Mouse (Mus musculus): Measurements from ENCODE around the gene Tcp11l2. TPM values are rescaled to one million over a fixed set of nuclear protein-coding genes. Genes with fewer than 3 reads are reported as not detected.

Gene Tcp11l2
- 7.8 and 11.0 TPM in 2 replicates for polyA plus RNA-seq (2012; rRNA removed)

DNA sequence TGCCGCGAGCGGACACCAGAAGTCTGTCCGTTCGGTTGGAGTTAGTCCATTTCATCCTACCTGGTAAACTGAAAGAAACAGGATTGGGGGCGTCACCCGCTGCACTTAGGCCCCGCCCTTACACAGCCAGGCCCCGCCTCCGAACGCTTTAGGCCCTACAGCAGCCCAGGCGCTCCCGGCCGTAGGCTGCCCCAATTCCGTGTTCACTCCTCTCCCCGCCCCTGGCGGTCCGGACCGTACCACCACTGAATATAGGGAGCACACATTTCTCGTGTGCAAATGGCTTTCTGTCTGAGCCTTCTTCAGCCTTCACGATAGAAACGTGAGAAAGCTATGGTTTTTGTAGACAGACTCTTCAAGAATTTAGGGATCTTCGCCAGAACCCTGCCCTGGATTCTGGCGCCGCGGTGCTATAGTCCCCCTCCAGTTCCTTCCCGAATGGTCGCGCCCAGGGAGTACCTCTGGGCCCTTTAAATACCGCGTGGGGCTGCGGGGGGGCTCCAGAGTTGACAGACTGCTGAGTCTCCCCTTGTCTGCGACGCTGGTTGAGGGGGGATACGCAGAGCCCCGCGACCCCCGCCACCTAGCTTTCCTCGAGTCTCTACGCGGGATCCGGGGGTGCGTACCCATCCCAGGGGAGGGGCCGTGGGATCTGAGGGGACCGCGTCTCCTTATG lies at the start of gene Tcp11l2:
Gene Tcp11l2 (plus strand): TSS at position 232 of the 676 bp plus-strand sequence.
- WGBS = under 1% methylated on average over 46 of the region's 46 CpGs
- DNase-seq (ENCODE audit: low read depth, low spot score) = peak; percentile 88

GRCm38 (mm10) chr10:84527070-84527469 lies 49.4 kb upstream of the Tcp11l2 start:
- 68% methylated on average over 5 of the region's 5 CpGs for WGBS
- no peak for DNase-seq (ENCODE audit: low read depth, low spot score)

DNA sequence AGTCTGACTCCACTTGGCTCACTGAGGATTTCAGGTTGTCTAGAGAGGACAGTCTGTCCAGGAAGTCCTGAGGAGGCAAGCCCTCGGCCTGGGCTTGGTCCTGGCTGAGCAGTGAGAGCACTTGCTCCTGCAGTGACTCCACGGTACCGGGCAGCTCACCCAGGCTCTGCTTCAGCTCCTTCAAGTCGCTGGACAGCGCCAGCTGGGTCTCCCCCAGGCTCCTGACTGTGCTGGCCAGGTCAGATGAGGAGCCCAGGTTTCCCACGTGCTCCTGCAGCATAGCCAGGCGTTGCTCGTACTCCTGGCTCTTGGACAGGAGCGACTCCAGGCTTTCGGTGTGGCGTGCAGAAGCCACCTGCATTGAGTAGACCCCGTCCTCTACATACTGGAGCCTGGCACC lies 48.8 kb upstream of the Tcp11l2 start:
- 83% methylated on average over 12 of the region's 12 CpGs for WGBS
- DNase-seq (ENCODE audit: low read depth, low spot score) = no peak

GRCm38 (mm10) chr10:84530388-84530787 lies 46.0 kb upstream of the Tcp11l2 start:
- DNase-seq (ENCODE audit: low read depth, low spot score) = no peak
- 68% methylated on average over 8 of the region's 8 CpGs for WGBS

DNA sequence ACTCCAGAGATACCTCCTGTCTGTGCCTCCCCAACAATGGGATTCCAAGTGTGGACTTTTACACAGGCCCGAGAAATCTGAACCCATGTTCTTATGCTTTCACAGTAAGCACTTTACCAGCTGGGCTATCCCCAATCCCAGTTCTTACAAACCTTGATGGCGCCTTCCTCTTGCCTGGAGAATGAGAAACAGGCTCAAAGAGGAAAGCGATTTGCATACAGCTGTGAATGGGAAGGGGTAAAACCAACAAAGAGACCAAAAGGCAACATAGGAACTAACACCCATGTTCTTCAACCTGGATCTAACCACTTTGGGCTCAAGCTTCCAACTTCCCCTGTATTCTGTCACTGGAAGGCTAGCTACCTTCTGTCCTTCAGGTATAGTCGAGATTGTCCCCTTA lies 44.9 kb upstream of the Tcp11l2 start:
- WGBS = 87% methylated on average over 4 of the region's 4 CpGs
- no peak for DNase-seq (ENCODE audit: low read depth, low spot score)

- WGBS = 65% methylated on average over 16 of the region's 16 CpGs
- DNase-seq (ENCODE audit: low read depth, low spot score) = no peak
Measured at GRCm38 (mm10) chr10:84532191-84532889, 44.1 kb upstream of the Tcp11l2 start.

GRCm38 (mm10) chr10:84532911-84533882 lies 43.2 kb upstream of the Tcp11l2 start:
- WGBS = 9% methylated on average over 72 of the region's 72 CpGs
- DNase-seq (ENCODE audit: low read depth, low spot score) = no peak

DNA sequence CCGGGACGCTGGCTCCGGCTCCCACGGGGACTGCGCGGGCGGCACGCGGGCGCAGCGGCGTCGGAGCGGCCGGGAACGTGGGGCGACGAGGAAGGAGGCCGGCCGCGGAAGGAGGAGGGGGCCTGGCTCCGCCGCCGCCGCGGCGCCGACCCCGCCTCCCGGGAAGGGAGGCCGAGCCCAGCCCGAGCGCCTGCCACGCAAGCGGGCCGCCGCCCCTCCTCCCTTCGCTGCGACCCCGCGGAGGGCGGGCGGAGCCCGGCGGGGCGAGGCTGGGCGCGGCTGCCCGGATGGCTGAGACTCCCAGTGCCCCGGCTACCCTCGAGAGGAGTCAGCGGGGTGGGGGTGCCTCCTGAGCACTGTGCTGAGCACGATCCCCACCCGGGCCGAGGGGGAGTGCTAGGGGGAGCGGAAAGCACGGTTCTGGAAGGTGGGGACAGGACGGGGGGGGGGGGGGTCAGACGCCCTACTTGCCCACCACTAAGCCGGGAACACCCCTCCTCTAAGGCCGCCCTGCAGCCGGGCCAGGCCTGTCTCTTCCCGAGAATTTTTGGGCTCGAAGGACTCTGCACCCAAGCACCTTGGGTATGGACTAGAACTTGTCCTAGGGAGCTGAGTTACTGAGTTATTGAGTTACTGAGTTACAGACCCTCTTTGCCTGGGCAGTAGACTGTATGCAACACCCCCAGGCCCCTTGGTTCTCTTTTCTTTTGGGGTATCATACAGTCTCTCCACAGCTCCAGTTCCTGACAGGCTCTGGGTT lies 42.3 kb upstream of the Tcp11l2 start, which contains the start of gene Ckap4:
Gene Ckap4 (minus strand): TSS at position 151 of the 760 bp plus-strand sequence.
- no peak for DNase-seq (ENCODE audit: low read depth, low spot score)
- 2% methylated on average over 61 of the region's 64 CpGs for WGBS

DNA sequence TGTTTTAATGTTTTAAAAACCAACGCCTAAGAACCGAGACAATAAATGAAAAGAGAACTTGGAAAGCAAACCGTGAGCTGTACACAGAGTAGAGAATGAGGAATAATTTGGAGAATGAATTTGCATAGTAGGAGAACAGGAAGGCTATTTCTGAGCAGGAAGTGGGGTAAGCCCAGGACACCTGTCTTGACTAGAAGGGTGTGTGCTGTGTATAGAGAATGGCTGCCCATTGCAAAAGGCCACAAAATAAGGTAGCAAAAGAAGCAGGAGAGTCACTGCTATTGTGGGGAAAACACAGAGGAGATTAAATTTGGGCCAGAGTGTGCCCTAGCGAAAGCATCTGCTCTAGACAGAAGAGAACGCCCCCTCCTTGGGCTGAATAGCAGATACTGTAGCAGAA lies 41.0 kb upstream of the Tcp11l2 start:
- WGBS = 62% methylated on average over 5 of the region's 5 CpGs
- no peak for DNase-seq (ENCODE audit: low read depth, low spot score)

GRCm38 (mm10) chr10:84535859-84536258 lies 40.6 kb upstream of the Tcp11l2 start:
- 33% methylated on average over 4 of the region's 4 CpGs for WGBS
- DNase-seq (ENCODE audit: low read depth, low spot score) = no peak

DNA sequence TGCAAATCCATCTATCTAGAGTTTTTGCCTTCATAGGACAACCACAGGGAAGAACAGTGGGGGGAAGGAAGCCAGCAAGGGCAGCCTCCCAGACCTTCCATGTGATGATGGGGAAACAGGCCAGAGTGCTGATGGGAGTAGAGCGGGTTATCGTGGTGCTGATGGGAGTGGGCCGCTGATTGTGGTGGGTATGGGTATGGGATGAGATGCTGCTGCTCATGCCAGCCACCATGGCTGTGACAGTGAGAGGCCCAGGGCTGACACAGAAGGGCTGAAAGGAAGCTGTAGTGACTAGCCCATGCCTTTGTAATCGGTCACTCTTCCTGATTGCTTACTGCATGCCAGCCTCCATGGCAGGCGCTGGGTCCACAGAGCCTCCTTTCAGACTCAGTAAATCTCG lies 36.8 kb upstream of the Tcp11l2 start:
- 96% methylated on average over 6 of the region's 6 CpGs for WGBS
- DNase-seq (ENCODE audit: low read depth, low spot score) = no peak

- 51% methylated on average over 11 of the region's 11 CpGs for WGBS
- no peak for DNase-seq (ENCODE audit: low read depth, low spot score)
Measured at GRCm38 (mm10) chr10:84542802-84543658, 33.4 kb upstream of the Tcp11l2 start.

DNA sequence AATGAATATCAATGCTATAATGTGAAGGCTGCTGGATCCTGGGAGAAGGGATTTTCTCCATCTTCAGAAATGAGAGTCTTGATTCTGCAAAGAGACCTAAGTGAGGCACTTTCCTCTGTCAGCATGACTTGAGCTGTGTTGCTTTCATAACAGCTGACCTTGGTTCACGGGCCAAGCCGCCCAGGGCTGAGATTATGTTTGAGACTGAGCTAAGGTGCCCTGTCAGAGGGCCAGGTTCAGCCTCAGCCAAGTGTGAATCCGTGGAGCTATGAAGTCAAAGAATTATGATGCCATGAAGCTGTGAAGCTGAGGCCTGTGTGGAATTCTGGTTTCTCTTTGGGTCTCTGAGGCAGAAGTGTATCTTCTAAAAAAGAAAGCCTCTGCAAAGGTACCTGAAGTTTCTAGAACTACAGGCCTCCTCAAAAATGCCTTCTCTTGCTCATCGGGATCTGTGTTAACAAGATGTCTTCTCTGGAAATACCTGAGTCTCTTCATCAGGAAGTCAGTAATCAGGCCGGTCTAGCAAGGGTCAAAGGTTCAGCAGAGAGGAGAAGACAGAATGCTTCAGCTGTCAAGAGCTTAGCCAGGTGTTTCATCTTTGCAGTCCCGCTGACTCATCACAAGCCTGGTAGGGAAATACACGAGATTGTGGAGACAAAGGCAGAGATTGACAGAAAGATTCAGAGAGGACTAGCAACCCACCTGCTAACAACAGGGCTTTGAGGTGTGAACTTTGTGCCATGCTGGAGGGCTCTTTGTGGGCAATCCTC lies 31.4 kb upstream of the Tcp11l2 start:
- WGBS = 25% methylated on average over 7 of the region's 7 CpGs
- DNase-seq (ENCODE audit: low read depth, low spot score) = no peak

DNA sequence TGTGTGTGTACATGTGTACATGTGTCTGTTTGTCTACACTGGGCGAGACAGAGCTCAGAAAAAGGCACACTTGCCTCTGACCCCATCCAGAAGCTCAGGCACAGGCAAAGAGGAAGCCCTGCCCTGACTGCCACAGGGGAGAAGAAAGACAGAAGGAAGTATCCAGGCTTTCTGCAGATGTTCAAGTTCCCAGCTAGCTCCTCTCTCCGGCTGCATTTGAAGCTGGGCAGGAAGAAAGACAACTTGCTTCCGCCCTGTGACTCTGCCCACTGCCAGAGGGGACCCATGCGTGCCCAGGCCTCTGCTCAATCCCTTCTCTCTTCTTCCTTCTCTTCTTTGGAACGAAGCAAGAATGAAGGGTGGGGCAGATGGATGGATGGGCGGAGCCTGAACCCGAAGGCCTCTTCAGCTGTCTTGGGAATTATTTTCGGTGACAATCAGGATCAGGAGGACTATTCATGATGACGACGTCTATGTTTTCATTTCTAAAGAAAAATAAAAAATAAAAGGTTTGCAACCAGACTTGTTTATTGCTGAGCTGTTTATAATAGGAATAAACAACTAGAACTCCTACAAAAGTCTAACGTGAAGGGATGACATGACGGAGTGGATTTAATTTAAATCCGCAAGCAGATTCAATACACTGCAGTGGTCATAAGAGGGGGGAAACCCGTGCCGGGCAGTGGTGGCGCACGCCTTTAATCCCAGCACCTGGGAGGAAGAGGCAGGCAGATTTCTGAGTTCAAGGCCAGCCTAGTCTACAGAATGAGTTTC lies 27.1 kb upstream of the Tcp11l2 start:
- 63% methylated on average over 17 of the region's 17 CpGs for WGBS
- DNase-seq (ENCODE audit: low read depth, low spot score) = no peak

- 86% methylated on average over 10 of the region's 10 CpGs for WGBS
- no peak for DNase-seq (ENCODE audit: low read depth, low spot score)
Measured at GRCm38 (mm10) chr10:84549920-84550293, 26.5 kb upstream of the Tcp11l2 start.

- DNase-seq (ENCODE audit: low read depth, low spot score) = no peak
- WGBS = 96% methylated on average over 3 of the region's 3 CpGs
Measured at GRCm38 (mm10) chr10:84551846-84552245, 24.6 kb upstream of the Tcp11l2 start.

DNA sequence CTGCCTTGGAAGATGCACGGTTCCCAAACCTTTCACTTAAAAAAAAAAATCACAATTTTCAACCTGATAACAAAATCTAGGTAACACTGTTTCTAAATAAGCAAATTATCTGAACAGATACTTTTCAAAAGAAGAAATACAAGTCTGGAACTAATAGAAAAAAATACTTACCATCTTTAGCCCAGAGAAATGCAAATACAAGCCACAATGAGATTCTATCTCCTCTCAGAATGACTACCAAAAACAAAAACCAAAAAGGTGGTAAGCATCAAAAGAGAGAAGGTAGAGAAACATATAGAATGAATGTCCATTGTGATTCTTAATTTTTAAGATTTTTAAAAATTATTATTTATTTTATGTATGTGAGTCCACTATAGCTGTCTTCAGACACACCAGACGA lies 23.9 kb upstream of the Tcp11l2 start:
- WGBS = 91% methylated on average over 2 of the region's 2 CpGs
- no peak for DNase-seq (ENCODE audit: low read depth, low spot score)
